Mouse (Mus musculus): ENCODE measurements around the gene Gm36210. TPM values are rescaled to one million over a fixed set of nuclear protein-coding genes. Genes with fewer than 3 reads are reported as not detected.

Gm36210 gene
- polyA plus RNA-seq, 1 experiment from 2014 or later: 0.26 TPM

DNA sequence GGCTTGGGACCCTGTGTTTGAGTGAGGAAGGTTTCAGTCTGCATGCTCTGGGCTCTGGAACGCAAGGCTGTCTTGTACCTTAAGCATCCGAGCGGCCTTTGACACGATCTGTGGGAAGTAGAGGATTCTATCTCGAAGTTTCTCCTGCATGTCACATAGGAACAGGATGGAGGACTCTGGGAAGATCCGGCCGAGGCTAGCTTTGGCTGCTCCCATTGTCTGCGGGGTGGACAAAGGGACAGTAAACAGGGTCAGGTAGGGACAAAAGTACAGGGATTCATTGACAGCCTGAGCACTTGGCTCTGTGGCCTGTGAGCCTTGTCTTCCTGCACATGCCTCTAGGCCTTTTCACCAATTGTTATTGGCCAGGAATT is 55.0 kb downstream of the Gm36210 start:
- Histone ChIP-seq H3K27ac (no peak overlapping the region), H3K36me3 (no peaks in the 10 kb centered on the region), H3K9me3 (no peaks in the 10 kb centered on the region), H3K9ac (no peak overlapping the region), H3K27me3 (peaks cover 14% of the 10 kb centered on the region; the same call in 1 of the 2 replicates), H3K4me3 (no peak overlapping the region), H3K4me2 (no peak overlapping the region), H3K4me1 (replicated peaks) (no peaks in the 10 kb centered on the region)
- ATAC-seq (ENCODE audit: low FRiP score): no peak
- 73% methylated on average over 8 of the region's 8 CpGs for WGBS

DNA sequence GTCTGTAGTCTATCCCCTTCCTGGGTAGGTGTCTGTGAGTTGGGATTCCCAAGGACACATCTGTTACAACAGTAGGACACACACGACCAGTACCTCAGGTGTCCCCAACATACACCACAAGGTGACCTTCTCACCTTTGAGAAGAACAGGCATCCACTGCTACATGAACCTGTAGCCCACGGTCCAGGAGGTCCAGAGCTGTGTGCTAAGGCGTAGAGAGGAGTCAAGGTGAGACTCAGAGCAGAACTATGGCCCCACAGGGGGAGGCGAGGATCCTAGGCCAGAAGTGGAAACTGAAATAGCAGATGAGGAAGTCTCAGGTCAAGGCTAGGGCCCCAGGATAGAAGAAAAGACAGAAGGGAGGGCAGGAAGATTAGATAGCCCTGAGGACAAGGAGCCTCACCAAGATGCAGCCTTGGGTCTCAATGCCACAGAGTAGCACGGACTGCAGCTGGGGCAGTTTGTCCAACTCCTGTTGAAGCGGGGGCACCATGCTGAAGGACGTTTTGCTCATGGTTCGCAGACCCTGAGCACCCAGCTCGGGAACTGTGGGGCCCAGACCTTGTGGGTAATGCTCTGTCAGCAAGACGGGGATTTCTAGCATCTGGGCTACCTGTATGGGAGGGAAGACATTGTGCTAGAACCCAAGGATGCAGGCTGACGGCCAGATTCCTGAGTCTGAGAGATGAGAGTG is 55.5 kb downstream of the Gm36210 start:
- H3K9ac ChIP-seq: no peak overlapping the region
- H3K27ac ChIP-seq: no peak overlapping the region
- H3K4me3 ChIP-seq: no peak overlapping the region
- peaks cover 14% of the 10 kb centered on the region; the same call in 1 of the 2 replicates for H3K27me3 ChIP-seq
- H3K9me3 ChIP-seq: no peaks in the 10 kb centered on the region
- WGBS: 79% methylated on average over 11 of the region's 11 CpGs
- no peaks in the 10 kb centered on the region for H3K36me3 ChIP-seq
- no peaks in the 10 kb centered on the region for H3K4me1 ChIP-seq (replicated peaks)
- ATAC-seq (ENCODE audit: low FRiP score): no peak
- no peak overlapping the region for H3K4me2 ChIP-seq

GRCm38 (mm10) chr7:4849372-4849771 is 56.9 kb downstream of the Gm36210 start:
- H3K4me2 ChIP-seq: no peak overlapping the region
- H3K36me3 ChIP-seq: no peaks in the 10 kb centered on the region
- 62% methylated on average over 9 of the region's 9 CpGs for WGBS
- no peaks in the 10 kb centered on the region for H3K9me3 ChIP-seq
- no peak overlapping the region for H3K4me3 ChIP-seq
- no peak overlapping the region for H3K27ac ChIP-seq
- H3K9ac ChIP-seq: no peak overlapping the region
- peaks cover 14% of the 10 kb centered on the region; the same call in 1 of the 2 replicates for H3K27me3 ChIP-seq
- no peak for ATAC-seq (ENCODE audit: low FRiP score)
- H3K4me1 ChIP-seq (replicated peaks): peaks cover 10% of the 10 kb centered on the region

Other genes starting within 250 kb of the Gm36210 start
- gene Ppp6r1, start 247.5 kb downstream of the Gm36210 start, polyA plus RNA-seq (2015; fragmentation: Nextera tagmentation; extraction: Ambion mirVana): 9.7 and 12.4 TPM in 2 replicates
- gene Hspbp1, start 221.4 kb downstream of the Gm36210 start, polyA plus RNA-seq (2015; fragmentation: Nextera tagmentation; extraction: Ambion mirVana): 128 and 137 TPM in 2 replicates
- 7.2 and 7.5 TPM in 2 replicates for gene Brsk1, start 215.9 kb downstream of the Gm36210 start, polyA plus RNA-seq (2015; fragmentation: Nextera tagmentation; extraction: Ambion mirVana)
- 0.12 and 0.19 TPM in 2 replicates for gene Tmem150b, start 181.3 kb downstream of the Gm36210 start, polyA plus RNA-seq (2015; fragmentation: Nextera tagmentation; extraction: Ambion mirVana)
- 79.4 and 86.8 TPM in 2 replicates for gene Kmt5c, start 166.4 kb downstream of the Gm36210 start, polyA plus RNA-seq (2015; fragmentation: Nextera tagmentation; extraction: Ambion mirVana)
- 16.4 and 21.1 TPM in 2 replicates for gene Cox6b2, start 153.4 kb downstream of the Gm36210 start, polyA plus RNA-seq (2015; fragmentation: Nextera tagmentation; extraction: Ambion mirVana)
- gene Fam71e2, start 135.2 kb downstream of the Gm36210 start, polyA plus RNA-seq (2015; fragmentation: Nextera tagmentation; extraction: Ambion mirVana): not detected in 2 replicates
- gene Il11, start 123.7 kb downstream of the Gm36210 start, polyA plus RNA-seq (2015; fragmentation: Nextera tagmentation; extraction: Ambion mirVana): 0.38 and 0.56 TPM in 2 replicates
- gene Tmem190, start 123.6 kb downstream of the Gm36210 start, polyA plus RNA-seq (2015; fragmentation: Nextera tagmentation; extraction: Ambion mirVana): not detected in 2 replicates
- 2.5 and 3.5 TPM in 2 replicates for gene Tmem238, start 116.9 kb downstream of the Gm36210 start, polyA plus RNA-seq (2015; fragmentation: Nextera tagmentation; extraction: Ambion mirVana)
- gene Rpl28, start 113.6 kb downstream of the Gm36210 start, polyA plus RNA-seq (2015; fragmentation: Nextera tagmentation; extraction: Ambion mirVana): 239 and 250 TPM in 2 replicates
- gene Ube2s, start 93.9 kb downstream of the Gm36210 start, polyA plus RNA-seq (2015; fragmentation: Nextera tagmentation; extraction: Ambion mirVana): 252 and 267 TPM in 2 replicates
- gene Shisa7, start 61.8 kb downstream of the Gm36210 start, polyA plus RNA-seq (2015; fragmentation: Nextera tagmentation; extraction: Ambion mirVana): 10.9 and 11.6 TPM in 2 replicates
- gene Isoc2b, start 36.3 kb downstream of the Gm36210 start, polyA plus RNA-seq (2015; fragmentation: Nextera tagmentation; extraction: Ambion mirVana): 3.9 and 4.9 TPM in 2 replicates
- gene Isoc2a, start 29.4 kb downstream of the Gm36210 start, polyA plus RNA-seq (2015; fragmentation: Nextera tagmentation; extraction: Ambion mirVana): 0.75 and 0.78 TPM in 2 replicates
- gene Zfp628, start 8.7 kb upstream of the Gm36210 start, polyA plus RNA-seq (2015; fragmentation: Nextera tagmentation; extraction: Ambion mirVana): 3.6 and 4.9 TPM in 2 replicates
- 25.4 and 27.7 TPM in 2 replicates for gene Nat14, start 15.5 kb upstream of the Gm36210 start, polyA plus RNA-seq (2015; fragmentation: Nextera tagmentation; extraction: Ambion mirVana)
- 0.73 and 1.3 TPM in 2 replicates for gene Ssc5d, start 19.3 kb upstream of the Gm36210 start, polyA plus RNA-seq (2015; fragmentation: Nextera tagmentation; extraction: Ambion mirVana)
- 0.25 TPM in 1 of 2 replicates, not detected in the other for gene Sbk2, start 57.9 kb upstream of the Gm36210 start, polyA plus RNA-seq (2015; fragmentation: Nextera tagmentation; extraction: Ambion mirVana)
- 0.19 and 0.49 TPM in 2 replicates for gene Sbk3, start 64.7 kb upstream of the Gm36210 start, polyA plus RNA-seq (2015; fragmentation: Nextera tagmentation; extraction: Ambion mirVana)
- gene Zfp579, start 89.6 kb upstream of the Gm36210 start, polyA plus RNA-seq (2015; fragmentation: Nextera tagmentation; extraction: Ambion mirVana): 53.6 and 59.9 TPM in 2 replicates
- 7.9 and 9.2 TPM in 2 replicates for gene Zfp524, start 107.9 kb upstream of the Gm36210 start, polyA plus RNA-seq (2015; fragmentation: Nextera tagmentation; extraction: Ambion mirVana)
- 37.7 and 41.9 TPM in 2 replicates for gene Fiz1, start 108.2 kb upstream of the Gm36210 start, polyA plus RNA-seq (2015; fragmentation: Nextera tagmentation; extraction: Ambion mirVana)
- gene Gm44973, start 109.0 kb upstream of the Gm36210 start, polyA plus RNA-seq (2015; fragmentation: Nextera tagmentation; extraction: Ambion mirVana): 1.4 and 1.8 TPM in 2 replicates
- 5.8 and 6.0 TPM in 2 replicates for gene Zfp865, start 113.9 kb upstream of the Gm36210 start, polyA plus RNA-seq (2015; fragmentation: Nextera tagmentation; extraction: Ambion mirVana)
- gene Ccdc106, start 114.0 kb upstream of the Gm36210 start, polyA plus RNA-seq (2015; fragmentation: Nextera tagmentation; extraction: Ambion mirVana): 38.7 and 43.5 TPM in 2 replicates
- gene 4632433K11Rik, start 127.6 kb upstream of the Gm36210 start, polyA plus RNA-seq (2015; fragmentation: Nextera tagmentation; extraction: Ambion mirVana): not detected in 2 replicates
- 7.8 and 9.8 TPM in 2 replicates for gene Zfp784, start 131.9 kb upstream of the Gm36210 start, polyA plus RNA-seq (2015; fragmentation: Nextera tagmentation; extraction: Ambion mirVana)
- gene Zfp580, start 145.0 kb upstream of the Gm36210 start, polyA plus RNA-seq (2015; fragmentation: Nextera tagmentation; extraction: Ambion mirVana): 67.2 and 69.7 TPM in 2 replicates
- gene U2af2, start 155.6 kb upstream of the Gm36210 start, polyA plus RNA-seq (2015; fragmentation: Nextera tagmentation; extraction: Ambion mirVana): 112 and 114 TPM in 2 replicates
- gene Epn1, start 173.7 kb upstream of the Gm36210 start, polyA plus RNA-seq (2015; fragmentation: Nextera tagmentation; extraction: Ambion mirVana): 83.8 and 85.6 TPM in 2 replicates
- gene Rfpl4, start 210.4 kb upstream of the Gm36210 start, polyA plus RNA-seq (2015; fragmentation: Nextera tagmentation; extraction: Ambion mirVana): not detected in 2 replicates
- 0.22 and 0.52 TPM in 2 replicates for gene Rasl2-9, start 219.4 kb upstream of the Gm36210 start, polyA plus RNA-seq (2015; fragmentation: Nextera tagmentation; extraction: Ambion mirVana)
- gene Vmn1r55, start 243.2 kb upstream of the Gm36210 start, polyA plus RNA-seq (2015; fragmentation: Nextera tagmentation; extraction: Ambion mirVana): 0.01 TPM in 1 of 2 replicates, not detected in the other

Data from hindbrain, embryonic 13.5 days (tissue).